Mouse (Mus musculus) macrophage (primary cell): Measurements from ENCODE around the gene Fpr1. TPM values are rescaled to one million over a fixed set of nuclear protein-coding genes. Genes with fewer than 3 reads are reported as not detected.

Experiments used
- polyA plus RNA-seq: library from polyadenylated mRNA; stranded (reverse); fragments of 250-400 nt; gene quantifications from 3 replicates; pipeline ENCODE4 v1.2.4, GENCODE M21; 2018; ENCODE audit warnings: inconsistent platforms

Gene Fpr1
- polyA plus RNA-seq, 1 experiment from 2014 or later = 1.2 TPM

Other genes starting within 250 kb of the Fpr1 start
- not detected in 3 replicates for gene Vmn2r90, start 180.2 kb downstream of the Fpr1 start, polyA plus RNA-seq
- gene Spaca6, start 56.8 kb downstream of the Fpr1 start, polyA plus RNA-seq = 0.64 to 1.0 TPM (median 0.86 TPM) in 3 replicates
- not detected in 3 replicates for gene Has1, start 28.7 kb downstream of the Fpr1 start, polyA plus RNA-seq
- gene Fpr2, start 3.9 kb upstream of the Fpr1 start, polyA plus RNA-seq = 1.1 to 6.3 TPM (median 2.6 TPM) in 3 replicates
- not detected in 3 replicates for gene Fpr3, start 3.9 kb upstream of the Fpr1 start, polyA plus RNA-seq
- not detected in 3 replicates for gene Fpr-rs4, start 137.8 kb upstream of the Fpr1 start, polyA plus RNA-seq
- gene Vmn2r124, start 165.5 kb upstream of the Fpr1 start, polyA plus RNA-seq = not detected in 3 replicates
- not detected in 3 replicates for gene Vmn2r91, start 201.1 kb upstream of the Fpr1 start, polyA plus RNA-seq